Mouse (Mus musculus): ENCODE measurements around the gene Gm10639. TPM values are rescaled to one million over a fixed set of nuclear protein-coding genes. Genes with fewer than 3 reads are reported as not detected.
A peak's percentile ranks its signal among the peaks of the same experiment; 100 is the strongest.
"Not testable (repeated sequence)": the region's sequence is repeated elsewhere in the genome, so short reads cannot be mapped to it uniquely, and the experiment has no call there.

Gene Gm10639
- not detected for total RNA-seq (2021)
- long read RNA-seq = 0 reads

DNA sequence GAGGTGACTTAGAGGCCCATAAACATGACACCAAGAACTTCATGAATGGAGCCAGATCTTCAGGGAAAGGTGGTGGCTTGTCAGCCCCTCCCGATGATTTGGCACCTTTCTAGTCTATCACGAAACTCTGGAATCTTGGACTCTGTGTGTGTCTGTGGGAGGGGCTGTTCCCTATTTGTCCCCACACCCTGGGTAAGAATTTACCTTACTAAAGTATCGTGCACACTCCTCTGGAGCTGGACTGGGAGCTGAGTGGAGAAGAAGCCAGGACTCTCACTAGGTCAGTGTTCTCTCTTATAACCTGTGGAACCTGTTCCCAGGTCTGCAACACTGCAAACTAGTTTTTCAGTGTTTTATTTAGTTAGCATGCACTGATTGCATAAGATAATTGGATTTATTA is at the start of gene Gm10639:
Gm10639 (plus strand) TSS at position 201 of the 400 bp plus-strand sequence.
- DNase-seq (ENCODE audit: low spot score in 2 of 2) = not testable (repeated sequence)

DNA sequence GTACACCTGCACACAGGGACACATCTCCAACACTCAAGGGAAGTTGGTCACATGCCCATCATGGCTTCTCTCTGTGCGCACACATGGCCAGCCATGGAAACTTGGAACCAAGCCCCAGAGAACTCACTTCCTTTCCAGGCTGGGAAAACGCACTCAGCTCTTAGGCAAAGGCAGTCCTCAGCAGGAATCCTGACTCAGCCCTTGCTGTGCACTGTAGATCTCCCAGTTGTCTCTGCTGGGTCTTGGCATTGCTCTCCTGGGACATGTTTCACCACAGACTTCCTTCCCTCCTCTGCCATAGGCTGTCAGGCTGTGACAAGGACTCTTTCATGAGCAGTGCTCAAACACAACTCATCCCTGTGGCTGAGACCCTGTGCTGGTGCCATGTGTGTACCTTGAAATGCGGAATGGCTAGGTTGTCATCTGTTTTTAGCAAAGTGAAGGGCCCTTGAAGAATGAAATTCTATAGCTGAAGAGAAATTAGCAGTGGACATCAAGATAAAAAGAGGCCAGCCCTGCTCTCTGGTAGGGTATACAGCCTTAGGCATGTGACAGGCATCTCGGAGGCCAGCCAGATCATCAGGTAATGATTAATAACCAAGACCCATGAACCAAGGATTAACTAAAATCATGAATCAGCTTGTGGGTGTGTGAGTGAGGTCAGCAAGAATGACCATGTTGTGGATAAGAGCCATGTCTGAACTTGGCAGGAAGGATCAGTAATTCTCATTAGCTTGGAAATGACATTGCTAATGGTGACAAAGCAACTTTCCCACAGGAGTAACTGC is 33.8 kb upstream of the Gm10639 start:
- DNase-seq (ENCODE audit: low spot score in 2 of 2) = not testable (repeated sequence)

DNA sequence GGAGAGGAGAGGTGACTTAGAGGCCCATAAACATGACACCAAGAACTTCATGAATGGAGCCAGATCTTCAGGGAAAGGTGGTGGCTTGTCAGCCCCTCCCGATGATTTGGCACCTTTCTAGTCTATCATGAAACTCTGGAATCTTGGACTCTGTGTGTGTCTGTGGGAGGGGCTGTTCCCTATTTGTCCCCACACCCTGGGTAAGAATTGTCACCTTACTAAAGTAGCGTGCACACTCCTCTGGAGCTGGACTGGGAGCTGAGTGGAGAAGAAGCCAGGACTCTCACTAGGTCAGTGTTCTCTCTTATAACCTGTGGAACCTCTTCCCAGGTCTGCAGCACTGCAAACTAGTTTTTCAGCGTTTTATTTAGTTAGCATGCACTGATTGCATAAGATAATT is 32.8 kb upstream of the Gm10639 start, which contains the start of gene Gm3776:
Gm3776 (plus strand) TSS at position 216 of the 400 bp plus-strand sequence.
- not testable (repeated sequence) for DNase-seq (ENCODE audit: low spot score in 2 of 2)

DNA sequence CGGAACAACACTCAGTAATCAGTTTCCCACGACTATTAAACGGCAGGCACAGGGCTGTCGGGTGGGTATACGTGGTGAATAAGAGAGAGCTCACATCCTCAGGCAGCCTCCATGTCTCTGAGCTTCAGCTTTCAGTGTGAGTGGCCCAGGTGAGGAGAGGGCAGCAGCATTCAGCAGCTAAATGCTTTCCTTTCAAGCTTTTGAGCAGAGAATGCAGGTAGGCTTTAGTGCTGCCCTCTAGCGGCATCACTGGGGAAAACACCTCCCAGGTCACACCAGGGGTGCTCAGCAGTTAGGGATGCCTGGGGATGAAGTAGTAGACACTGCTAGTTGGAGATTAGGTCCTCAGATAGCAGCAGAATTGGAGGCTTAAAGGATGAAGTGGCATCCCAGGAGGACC is 30.0 kb upstream of the Gm10639 start:
- DNase-seq (ENCODE audit: low spot score in 2 of 2) = peak in 1 of 2 experiments; percentile 37

GRCm38 (mm10) chr9:78270945-78271344 is 18.8 kb upstream of the Gm10639 start:
- not testable (repeated sequence) for DNase-seq (ENCODE audit: low spot score in 2 of 2)

- not testable (repeated sequence) for DNase-seq (ENCODE audit: low spot score in 2 of 2)
Measured at GRCm38 (mm10) chr9:78282002-78282711, 7.6 kb upstream of the Gm10639 start.

DNA sequence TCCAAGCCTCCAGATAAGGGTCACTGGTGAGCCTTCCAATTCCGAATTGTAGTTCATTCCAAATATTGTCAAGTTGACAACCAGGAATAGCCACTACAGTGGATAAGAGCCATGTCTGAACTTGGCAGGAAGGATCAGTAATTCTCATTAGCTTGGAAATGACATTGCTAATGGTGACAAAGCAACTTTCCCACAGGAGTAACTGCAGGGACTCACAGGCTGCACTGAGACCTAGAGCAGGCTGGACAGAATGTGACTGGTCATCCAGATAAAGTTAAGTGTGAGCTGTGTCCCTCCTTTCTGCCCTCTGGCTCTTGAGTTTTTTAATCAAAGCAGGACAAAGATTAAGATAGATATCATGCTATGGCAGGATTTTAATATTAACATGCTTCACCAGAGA is 660 bp upstream of the Gm10639 start:
- not testable (repeated sequence) for DNase-seq (ENCODE audit: low spot score in 2 of 2)

GRCm38 (mm10) chr9:78292462-78292861 is 2.7 kb downstream of the Gm10639 start:
- DNase-seq (ENCODE audit: low spot score in 2 of 2) = not testable (repeated sequence)

GRCm38 (mm10) chr9:78293683-78294082 is 4.0 kb downstream of the Gm10639 start:
- not testable (repeated sequence) for DNase-seq (ENCODE audit: low spot score in 2 of 2)

DNA sequence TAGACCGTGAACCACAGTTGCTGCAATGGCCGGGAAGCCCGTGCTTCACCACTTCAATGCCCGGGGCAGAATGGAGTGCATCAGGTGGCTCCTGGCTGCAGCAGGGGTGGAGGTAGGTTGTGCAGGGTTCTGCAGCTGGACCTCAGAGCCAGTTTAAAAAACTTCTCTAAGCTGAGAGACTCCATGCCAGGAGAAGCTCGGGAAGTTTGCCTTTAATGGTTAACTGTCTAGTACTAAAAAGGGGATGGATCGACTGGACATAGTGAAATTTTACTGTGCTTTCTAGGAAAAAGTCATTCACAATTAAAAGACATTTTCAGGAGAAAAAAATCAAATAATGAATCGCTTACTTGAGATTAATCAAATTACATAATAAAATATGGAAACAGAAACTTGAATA is 5.1 kb downstream of the Gm10639 start:
- DNase-seq (ENCODE audit: low spot score in 2 of 2) = not testable (repeated sequence)

GRCm38 (mm10) chr9:78296089-78296488 is 6.4 kb downstream of the Gm10639 start:
- peak in 1 of 2 experiments; percentile 32 for DNase-seq (ENCODE audit: low spot score in 2 of 2)

- DNase-seq (ENCODE audit: low spot score in 2 of 2) = no peak
Measured at GRCm38 (mm10) chr9:78298232-78298631, 8.5 kb downstream of the Gm10639 start.

GRCm38 (mm10) chr9:78299143-78299542 is 9.4 kb downstream of the Gm10639 start:
- DNase-seq (ENCODE audit: low spot score in 2 of 2) = not testable (repeated sequence)

- DNase-seq (ENCODE audit: low spot score in 2 of 2) = not testable (repeated sequence)
Measured at GRCm38 (mm10) chr9:78308122-78308521, 18.4 kb downstream of the Gm10639 start.

- no peak for DNase-seq (ENCODE audit: low spot score in 2 of 2)
Measured at GRCm38 (mm10) chr9:78314696-78315095, 25.0 kb downstream of the Gm10639 start, which contains the start of gene Omt2a. Gene Omt2a (minus strand): TSS chr9:78314796.

DNA sequence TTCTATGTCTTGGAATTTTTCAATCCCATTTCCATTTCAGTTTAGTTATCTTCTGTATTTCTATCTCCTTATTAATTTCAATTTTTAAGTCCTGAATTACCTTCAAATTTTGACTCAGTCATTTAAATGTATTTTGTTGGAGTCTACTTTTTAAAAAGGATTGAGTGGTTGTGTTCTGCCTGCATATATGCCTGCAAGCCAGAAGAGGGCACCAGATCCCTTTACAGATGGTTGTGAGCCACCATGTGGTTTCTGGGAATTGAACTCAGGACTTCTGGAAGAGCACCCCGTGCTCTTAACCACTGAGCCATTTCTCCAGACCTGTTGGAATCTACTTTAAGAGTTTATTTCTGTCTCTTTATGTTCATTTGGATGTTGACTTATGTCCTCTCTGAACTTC is 29.8 kb downstream of the Gm10639 start:
- DNase-seq (ENCODE audit: low spot score in 2 of 2) = no peak

GRCm38 (mm10) chr9:78327289-78327688 is 37.6 kb downstream of the Gm10639 start, which contains the start of gene Omt2b:
Gene Omt2b (plus strand): TSS chr9:78327589.
- DNase-seq (ENCODE audit: low spot score in 2 of 2) = not testable (repeated sequence)

DNA sequence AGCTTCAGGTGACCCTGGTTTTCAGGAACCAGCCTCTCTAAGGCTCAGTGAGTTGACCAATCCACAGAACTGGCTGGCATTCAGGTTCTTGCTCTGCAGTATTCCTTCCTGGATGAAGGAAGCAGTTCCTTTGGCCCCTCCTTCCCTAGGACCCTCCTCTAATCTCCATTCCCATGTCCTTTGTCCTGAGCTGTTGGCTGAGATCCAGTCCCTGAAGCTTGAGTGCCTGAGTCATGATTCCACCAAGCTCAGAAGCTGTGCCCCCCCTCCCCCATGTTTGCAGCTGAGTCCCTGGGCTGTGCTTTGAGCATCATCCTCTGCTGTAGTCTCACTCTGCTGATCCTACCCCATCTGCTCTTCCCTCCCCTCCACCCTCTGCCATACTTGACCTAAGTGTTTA is 47.3 kb downstream of the Gm10639 start:
- not testable (repeated sequence) for DNase-seq (ENCODE audit: low spot score in 2 of 2)

DNA sequence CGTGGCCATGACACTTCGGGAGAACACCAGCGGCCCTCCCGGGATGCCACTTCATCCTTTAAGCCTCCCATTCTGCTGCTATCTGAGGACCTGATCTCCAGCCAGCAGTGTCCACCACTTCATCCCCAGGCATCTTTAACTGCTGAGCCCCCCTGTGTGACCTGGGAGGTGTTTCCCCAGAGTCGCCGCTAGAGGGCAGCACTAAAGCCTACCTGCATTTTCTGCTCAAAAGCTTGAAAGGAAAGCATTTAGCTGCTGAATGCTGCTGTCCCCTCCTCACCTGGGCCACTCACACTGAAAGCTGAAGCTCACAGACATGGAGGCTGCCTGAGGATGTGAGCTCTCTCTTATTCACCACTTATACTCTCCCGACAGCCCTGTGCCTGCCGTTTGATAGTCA is 50.6 kb downstream of the Gm10639 start:
- DNase-seq (ENCODE audit: low spot score in 2 of 2) = peak in 1 of 2 experiments; percentile 10

DNA sequence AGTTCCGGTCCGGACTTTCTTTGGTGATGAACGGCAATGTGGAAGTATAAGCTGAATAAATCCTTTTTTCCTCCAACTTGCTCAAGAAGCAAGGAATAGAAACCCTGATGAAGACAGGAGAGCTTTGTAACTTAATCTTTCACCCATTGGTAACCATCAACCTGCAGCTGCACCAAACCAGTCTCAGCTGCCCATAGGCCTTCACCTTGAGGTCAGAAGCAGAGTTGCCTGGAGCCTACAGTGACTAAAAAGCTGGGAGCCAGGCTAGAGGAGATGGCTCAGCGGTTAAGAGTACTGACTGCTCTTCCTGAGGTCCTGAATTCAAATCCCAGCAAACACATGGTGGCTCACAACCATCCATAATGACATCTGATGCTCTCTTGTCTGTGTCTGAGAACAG is 52.8 kb downstream of the Gm10639 start:
- not testable (repeated sequence) for DNase-seq (ENCODE audit: low spot score in 2 of 2)

DNA sequence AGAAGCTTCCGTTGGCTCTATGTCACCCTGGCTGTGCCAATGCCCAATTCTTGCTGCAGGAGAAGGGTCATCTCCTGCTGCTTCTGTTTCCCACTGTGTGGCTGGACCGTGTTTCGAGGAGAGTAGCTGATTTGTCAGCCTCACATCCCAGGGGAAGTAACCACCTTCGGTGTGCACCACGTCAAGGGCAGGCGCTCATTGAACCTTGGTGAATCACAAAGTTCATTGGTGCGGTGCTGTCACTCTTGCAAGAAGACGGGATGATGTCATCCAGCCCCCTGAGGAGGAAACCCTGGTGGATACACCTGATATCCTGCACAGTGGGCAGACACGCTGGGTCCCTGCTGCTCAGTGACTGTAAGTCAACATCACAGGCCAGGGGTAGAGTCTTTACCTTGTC is 53.3 kb downstream of the Gm10639 start:
- not testable (repeated sequence) for DNase-seq (ENCODE audit: low spot score in 2 of 2)

DNA sequence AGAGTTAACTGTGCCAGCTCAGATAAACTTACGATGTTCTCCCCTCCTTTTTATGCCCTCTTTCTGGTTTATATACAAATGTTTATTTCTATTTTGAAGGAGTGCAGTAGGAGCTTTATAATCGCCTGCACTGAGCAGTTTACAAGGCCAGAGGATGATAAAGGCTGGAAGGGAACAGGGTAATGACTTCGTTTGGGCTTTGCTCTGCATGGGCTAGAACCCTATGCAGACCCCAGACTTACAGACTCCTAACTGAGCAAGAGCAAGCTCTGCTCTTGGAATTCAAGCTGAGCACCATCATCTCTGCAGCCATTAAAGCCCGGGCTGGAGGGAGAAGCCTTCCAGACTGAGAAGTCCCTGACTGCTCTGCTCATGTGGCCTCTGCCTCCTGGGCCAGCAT is 55.5 kb downstream of the Gm10639 start:
- not testable (repeated sequence) for DNase-seq (ENCODE audit: low spot score in 2 of 2)
